Mouse (Mus musculus) bone marrow, adult 2 months (tissue): ENCODE measurements around the gene Irs1.

Source experiments
- CTCF ChIP-seq: fragments of 200-500 bp; IDR thresholded peaks from 2 replicates; pipeline ENCODE4 v1.5.1; 2011; ENCODE audit warnings: low read length, control low read depth; ENCODE audit not compliant: control insufficient read depth, insufficient read depth
- POLR2A ChIP-seq: fragments of 200-500 bp; IDR thresholded peaks from 2 replicates; pipeline ENCODE4 v1.6.1; 2011; ENCODE audit warnings: low read depth, mild to moderate bottlenecking, control low read depth, low read length, borderline replicate concordance; ENCODE audit not compliant: control insufficient read depth

- TF ChIP-seq POLR2A (no peak), CTCF (no peak)
These were observed 1.6 kb upstream of the Irs1 start for GRCm38 (mm10) chr1:82292771-82293170.
